Mouse (Mus musculus) R1 (cell line): ENCODE results near the gene Trpv2.
"Not testable (repeated sequence)": the region's sequence is repeated elsewhere in the genome, so short reads cannot be mapped to it uniquely, and the experiment has no call there.

Experiments
- DNase-seq: peaks from one replicate; pipeline ENCODE4 v3.0.0-alpha.2; 2018; ENCODE audit warnings: low read depth, low spot score

Trpv2 gene

DNA sequence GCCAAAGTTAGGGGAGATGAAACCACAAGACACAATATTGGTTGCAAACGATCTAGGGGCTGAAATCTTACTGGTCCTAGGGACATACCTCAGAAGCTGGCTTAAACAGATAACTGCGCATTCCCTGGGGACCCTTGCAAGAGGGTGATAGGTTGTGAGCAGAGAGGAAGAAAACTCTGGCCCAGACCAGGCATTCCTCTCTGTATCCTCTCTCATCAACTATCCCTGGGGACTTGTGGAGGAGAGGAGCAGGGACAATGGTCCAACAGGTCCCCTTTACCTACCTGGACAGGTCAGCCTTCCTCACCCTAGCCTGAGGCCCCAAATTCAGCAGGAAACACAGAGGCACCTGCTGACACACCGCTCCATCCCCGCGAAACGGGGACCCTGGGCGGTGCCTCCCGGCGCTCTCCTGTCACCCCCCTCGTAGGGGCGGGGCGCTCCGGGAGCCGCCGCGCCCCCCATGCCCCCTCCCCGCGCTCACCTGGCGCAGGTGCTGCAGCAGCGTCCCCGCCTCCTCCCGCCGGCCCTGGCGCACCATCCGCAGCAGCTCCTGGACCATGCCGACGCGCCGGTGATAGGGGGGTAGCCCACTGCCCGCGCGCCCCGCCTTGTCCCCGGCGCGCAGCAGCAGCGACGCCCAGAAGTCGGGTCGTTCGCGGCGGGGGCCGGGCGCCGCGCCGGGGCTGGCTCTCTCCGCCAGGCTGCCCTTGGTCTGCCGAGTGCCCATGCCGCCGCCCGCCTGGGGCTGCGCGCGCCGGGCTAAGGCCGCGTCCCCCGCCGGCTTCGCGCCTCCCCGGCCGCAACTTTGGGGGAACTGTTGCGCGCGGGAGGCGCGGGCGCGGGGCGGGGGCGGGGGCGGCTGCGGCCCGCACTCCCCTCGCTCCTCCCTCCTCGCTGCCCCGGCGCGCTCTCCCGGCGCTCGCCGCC lies 73.6 kb downstream of the Trpv2 start, which contains the start of gene Lrrc75a:
TSS of gene Lrrc75a (minus strand) at position 863 of the 930 bp plus-strand sequence.
- DNase-seq, result peak; percentile 65

DNA sequence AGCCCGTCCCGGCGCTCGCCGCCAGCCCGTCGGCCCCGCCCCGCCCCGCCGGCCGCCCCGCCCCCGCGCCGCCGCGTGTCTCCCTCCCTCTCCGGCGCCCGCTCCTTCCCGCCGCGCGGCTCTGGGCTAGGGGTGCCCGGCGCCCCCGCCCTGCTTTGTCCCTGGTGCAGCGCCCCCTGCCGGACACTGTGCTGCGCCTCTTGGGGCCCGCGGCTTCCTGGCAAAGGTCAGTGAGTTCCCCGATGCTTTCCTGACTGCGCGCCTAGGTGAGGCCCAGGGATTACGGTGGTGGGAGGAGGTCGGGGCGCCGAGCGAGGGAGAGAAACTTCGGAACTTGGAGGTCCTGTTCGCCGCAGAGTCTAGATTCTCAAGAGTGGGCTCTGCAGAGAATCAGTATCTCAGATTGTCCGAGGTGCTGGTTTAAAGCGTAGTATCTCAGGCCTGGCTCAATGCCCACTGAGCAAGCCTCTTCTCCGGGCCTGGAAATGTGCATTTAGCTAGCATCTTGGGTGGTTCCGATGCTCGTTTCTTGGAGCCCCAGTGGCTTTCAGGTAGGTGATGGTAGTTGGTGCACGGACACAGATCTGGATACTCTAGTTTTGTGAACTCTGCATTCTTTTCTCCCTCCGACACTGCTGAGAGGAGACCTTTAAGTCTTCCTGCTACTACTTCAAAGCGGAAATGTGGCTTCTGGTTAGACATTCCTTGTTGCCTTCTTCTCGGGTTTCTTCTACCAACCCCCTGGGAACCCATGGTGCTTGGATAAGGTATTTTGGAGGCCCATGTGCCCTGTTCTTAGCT lies 74.5 kb downstream of the Trpv2 start, which contains the start of gene Mmgt2:
TSS of gene Mmgt2 (plus strand) at position 74 of the 801 bp plus-strand sequence.
- peak; percentile 94 for DNase-seq

DNA sequence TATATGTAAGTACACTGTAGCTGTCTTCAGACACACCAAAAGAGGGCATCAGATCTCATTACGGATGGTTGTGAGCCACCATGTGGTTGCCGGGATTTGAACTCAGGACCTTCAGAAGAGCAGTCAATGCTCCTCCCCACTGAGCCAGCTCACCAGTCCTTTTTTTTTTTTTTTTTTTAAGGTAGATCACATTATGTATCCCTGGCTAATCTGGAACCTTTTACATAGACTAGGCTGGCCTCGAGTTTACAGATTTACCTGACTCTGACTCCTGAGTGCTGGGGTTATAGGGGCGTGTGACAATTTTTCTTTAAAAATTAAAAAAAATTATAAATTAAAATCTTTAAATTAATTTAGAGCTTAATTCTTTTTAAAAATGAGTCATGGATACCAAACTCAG lies 75.5 kb downstream of the Trpv2 start:
- not testable (repeated sequence) for DNase-seq
